Mouse (Mus musculus) cerebellum, adult 11-12 months (tissue): ENCODE measurements around the gene Med9.
"Not testable (repeated sequence)": the region's sequence is repeated elsewhere in the genome, so short reads cannot be mapped to it uniquely, and the experiment has no call there.

Source experiments
- DNase-seq: peaks from one replicate; pipeline ENCODE4 v3.0.0; 2022

Gene Med9

GRCm38 (mm10) chr11:59947752-59948400 is at the start of gene Med9:
TSS of gene Med9 (plus strand) at chr11:59948206.
- peak; percentile 91 for DNase-seq

- no peak for DNase-seq
These were observed 48.0 kb upstream of the Med9 start for GRCm38 (mm10) chr11:59899711-59900685.

- DNase-seq, result peak; percentile 39
These were observed 47.0 kb upstream of the Med9 start for GRCm38 (mm10) chr11:59900995-59901394.

- DNase-seq, result no peak
These were observed 45.8 kb upstream of the Med9 start for GRCm38 (mm10) chr11:59902045-59902726.

- no peak for DNase-seq
These were observed 41.4 kb upstream of the Med9 start for GRCm38 (mm10) chr11:59906521-59907123.

GRCm38 (mm10) chr11:59908446-59908845 is 39.6 kb upstream of the Med9 start:
- no peak for DNase-seq

- no peak for DNase-seq
These were observed 37.4 kb upstream of the Med9 start for GRCm38 (mm10) chr11:59910586-59910985.

GRCm38 (mm10) chr11:59911523-59911922 is 36.5 kb upstream of the Med9 start:
- no peak for DNase-seq

- DNase-seq, result no peak
These were observed 34.3 kb upstream of the Med9 start for GRCm38 (mm10) chr11:59913702-59914101.

- DNase-seq, result no peak
These were observed 30.0 kb upstream of the Med9 start for GRCm38 (mm10) chr11:59918014-59918413.

GRCm38 (mm10) chr11:59919401-59919800 is 28.6 kb upstream of the Med9 start:
- DNase-seq, result no peak

GRCm38 (mm10) chr11:59920331-59920730 is 27.7 kb upstream of the Med9 start:
- DNase-seq, result no peak

GRCm38 (mm10) chr11:59921265-59921664 is 26.7 kb upstream of the Med9 start:
- DNase-seq, result no peak

- no peak for DNase-seq
These were observed 18.0 kb upstream of the Med9 start for GRCm38 (mm10) chr11:59930031-59930430.

- DNase-seq, result no peak
These were observed 15.3 kb upstream of the Med9 start for GRCm38 (mm10) chr11:59932560-59933337.

- no peak for DNase-seq
These were observed 14.1 kb upstream of the Med9 start for GRCm38 (mm10) chr11:59933943-59934342.

- DNase-seq, result no peak
These were observed 11.0 kb upstream of the Med9 start for GRCm38 (mm10) chr11:59937023-59937422.

GRCm38 (mm10) chr11:59937615-59938014 is 10.4 kb upstream of the Med9 start:
- DNase-seq, result no peak

- no peak for DNase-seq
These were observed 8.2 kb upstream of the Med9 start for GRCm38 (mm10) chr11:59939821-59940220.

- DNase-seq, result no peak
These were observed 7.4 kb upstream of the Med9 start for GRCm38 (mm10) chr11:59940645-59941044.

GRCm38 (mm10) chr11:59941391-59941790 is 6.6 kb upstream of the Med9 start:
- DNase-seq, result no peak

GRCm38 (mm10) chr11:59944855-59945254 is 3.2 kb upstream of the Med9 start:
- DNase-seq, result not testable (repeated sequence)
